Mouse (Mus musculus) CH12.LX (cell line): ENCODE measurements around the gene Lypd6b.

Experiments used
- CTCF ChIP-seq, 2 experiments: IDR thresholded peaks in 1 of 2; conservative IDR thresholded peaks in 1 of 2; 2 replicates each; pipeline ENCODE4 v1.5.1; 2011 to 2012; ENCODE audit warnings: low read depth in 2 of 2, low read length in 2 of 2, improper control_type of control experiment in 1 of 2, inconsistent platforms in 1 of 2, mild to moderate bottlenecking in 1 of 2, moderate library complexity in 1 of 2
- EP300 ChIP-seq: IDR thresholded peaks from 2 replicates; pipeline ENCODE4 v1.6.1; 2011; ENCODE audit warnings: low read length, improper control_type of control experiment
- GABPA ChIP-seq: IDR thresholded peaks from 2 replicates; pipeline ENCODE4 v1.6.1; 2012; ENCODE audit warnings: low read depth, low read length, improper control_type of control experiment, inconsistent platforms; ENCODE audit not compliant: insufficient replicate concordance
- MYC ChIP-seq: IDR thresholded peaks from 2 replicates; pipeline ENCODE4 v1.6.1; 2011; ENCODE audit warnings: low read depth, mild to moderate bottlenecking, improper control_type of control experiment, low read length
- NELFE ChIP-seq: IDR thresholded peaks from 2 replicates; pipeline ENCODE4 v1.6.1; 2011; ENCODE audit warnings: low read depth, low read length, improper control_type of control experiment
- NRF1 ChIP-seq: IDR thresholded peaks from 2 replicates; pipeline ENCODE4 v1.6.1; 2014; ENCODE audit warnings: low read depth, mild to moderate bottlenecking, inconsistent platforms, low read length, improper control_type of control experiment, moderate library complexity
- POLR2A ChIP-seq: IDR thresholded peaks from 2 replicates; pipeline ENCODE4 v1.6.1; 2011; ENCODE audit warnings: low read depth, mild to moderate bottlenecking, improper control_type of control experiment, low read length
- SIN3A ChIP-seq: IDR thresholded peaks from 2 replicates; pipeline ENCODE4 v1.6.1; 2012; ENCODE audit warnings: low read length, improper control_type of control experiment, inconsistent platforms
- SMC3 ChIP-seq: IDR thresholded peaks from 2 replicates; pipeline ENCODE4 v1.6.1; 2011; ENCODE audit warnings: low read depth, low read length, improper control_type of control experiment
- TBP ChIP-seq: conservative IDR thresholded peaks from 2 replicates; pipeline ENCODE4 v1.6.1; 2011; ENCODE audit warnings: low read depth, low read length, improper control_type of control experiment
- USF1 ChIP-seq: IDR thresholded peaks from 2 replicates; pipeline ENCODE4 v1.6.1; 2014; ENCODE audit warnings: low read depth, mild to moderate bottlenecking, inconsistent platforms, low read length, improper control_type of control experiment

DNA sequence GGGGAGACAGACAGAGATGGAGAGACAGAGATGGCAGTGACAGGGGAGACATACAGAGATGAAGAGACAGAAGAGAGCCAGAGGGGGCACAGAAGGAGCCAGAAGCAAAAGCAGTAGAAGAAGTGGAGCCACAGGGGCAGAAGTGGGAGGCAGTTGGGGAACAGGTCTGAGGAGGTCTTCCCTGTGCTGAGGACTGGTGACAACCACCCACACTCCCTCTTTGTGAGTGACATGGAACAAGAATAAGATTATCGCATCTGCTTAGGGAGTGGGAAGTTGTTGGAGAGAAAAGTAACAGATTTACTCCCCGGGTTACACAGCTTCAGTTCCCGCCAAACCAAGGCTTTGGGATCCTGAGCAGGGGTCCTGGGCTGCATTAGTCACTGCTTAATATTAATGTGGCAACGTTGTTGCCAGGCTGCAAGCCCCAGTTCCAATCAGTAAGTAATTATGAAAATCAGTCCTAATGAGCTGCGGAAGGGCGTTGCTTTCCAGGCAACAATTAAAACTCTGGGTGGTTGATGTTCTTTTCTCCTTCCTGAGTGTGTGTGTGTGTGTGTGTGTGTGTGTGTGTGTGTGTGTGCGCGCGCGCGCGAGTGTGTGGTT lies 50.1 kb downstream of the Lypd6b start:
- TF ChIP-seq CTCF (conservative IDR thresholded peaks at IDR 0.05 in 1 of 2, IDR thresholded peaks at IDR 0.05 in 1 of 2; ENCODE audit: low read depth in 2 of 2, low read length in 2 of 2): no peak
- no peak for TF ChIP-seq POLR2A
- TF ChIP-seq SMC3: no peak
- TF ChIP-seq EP300: no peak
- no peak for TF ChIP-seq TBP
- no peak for TF ChIP-seq NRF1
- no peak for TF ChIP-seq USF1
- no peak for TF ChIP-seq NELFE
- TF ChIP-seq MYC: no peak
- no peak for TF ChIP-seq SIN3A
- TF ChIP-seq GABPA: no peak
